Mouse (Mus musculus) inflammation-experienced regulatory T-cells (primary cell): ENCODE results near the gene Zfp760. TPM values are rescaled to one million over a fixed set of nuclear protein-coding genes. Genes with fewer than 3 reads are reported as not detected.

Source experiments
- polyA plus RNA-seq, 2 experiments: library from polyadenylated mRNA; unstranded; fragments of 100-300 nt; shearing (Covaris generic); gene quantifications; one replicate each; pipeline ENCODE4 v1.2.1; 2017

The Zfp760 gene
- polyA plus RNA-seq: 1 to 10 TPM; 4.5 to 5.2 TPM

DNA sequence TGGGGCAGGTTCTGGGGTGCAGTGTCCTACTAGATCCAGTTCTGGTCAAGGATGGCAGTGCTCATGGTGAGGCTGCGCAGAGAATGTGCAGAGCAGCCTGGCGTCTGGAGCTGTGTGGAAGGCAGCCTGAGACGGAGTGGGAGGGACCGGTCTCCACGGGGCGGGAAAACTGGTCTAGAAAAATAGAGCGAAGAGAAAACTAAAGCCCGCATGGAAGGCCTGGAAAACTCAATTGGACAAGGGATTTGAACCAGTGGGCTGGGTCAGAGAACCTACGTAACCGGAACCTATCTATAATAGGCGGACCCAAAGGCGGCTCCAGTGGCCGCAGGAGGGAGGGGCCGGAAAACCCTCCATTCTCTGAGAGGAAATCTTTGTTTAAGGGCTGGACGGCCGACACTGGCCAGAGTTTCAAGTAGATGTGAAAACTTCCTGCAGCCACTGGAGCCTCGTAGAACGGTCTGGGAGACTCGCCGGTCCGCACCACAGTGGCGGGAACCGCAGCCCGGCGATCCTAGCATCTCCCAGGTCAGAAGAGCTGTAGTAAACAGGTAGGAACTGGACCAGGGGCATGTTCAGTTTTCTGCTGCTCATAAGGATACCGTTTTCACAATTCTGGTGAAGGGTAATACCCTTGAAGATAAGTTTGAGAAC, at the start of gene Zfp760:
TSS of gene Zfp760 (plus strand) at position 399 of the 654 bp plus-strand sequence.

DNA sequence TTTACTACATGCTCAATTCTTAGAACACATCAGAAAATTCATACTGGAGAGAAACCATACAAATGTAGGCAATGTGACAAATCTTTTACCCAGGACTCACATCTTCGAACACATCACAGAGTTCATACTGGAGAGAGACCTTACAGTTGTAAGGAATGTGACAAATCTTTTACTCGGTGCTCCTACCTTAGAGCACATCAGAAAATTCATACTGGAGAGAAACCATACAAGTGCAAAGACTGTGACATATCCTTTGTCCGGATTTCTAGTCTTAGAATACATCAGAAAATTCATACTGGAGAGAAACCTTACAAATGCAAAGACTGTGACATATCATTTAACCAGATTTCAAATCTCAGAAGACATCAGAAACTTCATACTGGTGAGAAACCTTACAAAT, 16.0 kb upstream of the Zfp760 start, which contains the start of gene Gm10226:
TSS of gene Gm10226 (plus strand) at position 301 of the 400 bp plus-strand sequence.

DNA sequence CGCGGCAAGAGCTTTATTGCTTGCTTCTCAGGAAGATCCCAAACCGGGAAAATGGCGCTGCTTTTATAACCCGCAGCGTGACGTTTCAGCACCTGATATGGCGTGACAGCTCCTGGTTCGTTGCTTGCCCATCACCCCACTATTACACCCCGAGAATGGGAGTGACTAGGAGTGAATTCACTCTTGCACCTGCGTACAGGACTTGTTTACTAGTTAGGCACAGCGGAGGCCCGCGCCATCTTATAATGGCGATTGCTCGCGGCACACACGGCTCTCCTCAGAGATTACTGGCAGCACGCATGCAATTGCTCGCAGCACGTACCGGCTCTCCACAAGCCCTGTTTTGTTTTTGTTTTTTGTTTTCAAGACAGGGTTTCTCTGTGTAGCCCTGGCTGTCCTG, 23.0 kb downstream of the Zfp760 start, which contains the start of gene Zfp229:
TSS of gene Zfp229 (plus strand) at position 301 of the 400 bp plus-strand sequence.

Other genes starting within 250 kb of the Zfp760 start
- gene Zfp53, start 218.7 kb upstream of the Zfp760 start, polyA plus RNA-seq: 10 to 100 TPM; 54.3 to 67.3 TPM
- 10 to 100 TPM; 12.6 to 23.2 TPM for gene Zfp52, start 172.2 kb upstream of the Zfp760 start, polyA plus RNA-seq
- 1 to 10 TPM; 5.6 to 6.4 TPM for gene Zfp948, start 140.7 kb upstream of the Zfp760 start, polyA plus RNA-seq
- 10 to 100 TPM; 11.3 to 15.8 TPM for gene Zfp983, start 57.1 kb upstream of the Zfp760 start, polyA plus RNA-seq
- gene Gm10226, start 15.9 kb upstream of the Zfp760 start, polyA plus RNA-seq: 10 to 100 TPM; 18.2 to 20.2 TPM
- 1 to 10 TPM; 1.4 to 1.9 TPM for gene Zfp229, start 23.1 kb downstream of the Zfp760 start, polyA plus RNA-seq
- gene Zfp820, start 138.0 kb downstream of the Zfp760 start, polyA plus RNA-seq: under 1 TPM; 0.12 to 0.53 TPM
- gene Zfp995, start 202.2 kb downstream of the Zfp760 start, polyA plus RNA-seq: 10 to 100 TPM; 14.1 to 15.8 TPM